Mouse (Mus musculus) limb, embryonic 13.5 days (tissue): ENCODE measurements around the gene Pou2f2. TPM values are rescaled to one million over a fixed set of nuclear protein-coding genes. Genes with fewer than 3 reads are reported as not detected.
A peak's percentile ranks its signal among the peaks of the same experiment; 100 is the strongest.

Experiments used
- ATAC-seq: fragments of 200-750 bp; cut with Nextera tagmentation; 2 replicates; pipeline ENCODE4 v1.8.0; 2017; ENCODE audit warnings: low read depth, moderate number of reproducible peaks, moderate TSS enrichment; ENCODE audit not compliant: low FRiP score
- H3K27ac ChIP-seq: fragments of 300-500 bp; sonication (generic); 2 replicates; pipeline ENCODE4 v1.5.1; 2015; ENCODE audit warnings: inconsistent platforms, mild to moderate bottlenecking, moderate library complexity
- H3K27me3 ChIP-seq: fragments of 300-500 bp; sonication (generic); 2 replicates; pipeline ENCODE4 v1.6.1; 2015; ENCODE audit warnings: mild to moderate bottlenecking, inconsistent platforms
- H3K36me3 ChIP-seq: fragments of 300-500 bp; sonication (generic); 2 replicates; pipeline ENCODE4 v1.6.1; 2015; ENCODE audit warnings: inconsistent platforms, mild to moderate bottlenecking, moderate library complexity
- H3K4me1 ChIP-seq: fragments of 300-500 bp; sonication (generic); 2 replicates; pipeline ENCODE4 v1.6.1; 2015; ENCODE audit warnings: inconsistent platforms
- H3K4me2 ChIP-seq: fragments of 300-500 bp; sonication (generic); replicated peaks from 2 replicates; pipeline ENCODE4 v1.6.1; 2015; ENCODE audit warnings: inconsistent platforms, mild to moderate bottlenecking, moderate library complexity
- H3K4me3 ChIP-seq: fragments of 300-500 bp; sonication (generic); 2 replicates; pipeline ENCODE4 v1.5.1; 2015; ENCODE audit warnings: moderate library complexity, mild to moderate bottlenecking, inconsistent platforms
- H3K9ac ChIP-seq: fragments of 300-500 bp; sonication (generic); 2 replicates; pipeline ENCODE4 v1.6.1; 2015; ENCODE audit warnings: mild to moderate bottlenecking, inconsistent platforms
- H3K9me3 ChIP-seq: fragments of 300-500 bp; sonication (generic); 2 replicates; pipeline ENCODE4 v1.6.1; 2016; ENCODE audit warnings: inconsistent platforms
- WGBS: fragments of 180-500 bp; shearing (Covaris S2); methylation state at CpG from one replicate; pipeline ENCODE4 v1.1.7; 2015; 5-methylcytosine and 5-hydroxymethylcytosine counted together
- polyA plus RNA-seq: library from polyadenylated mRNA; unstranded; fragments of >200 nt; fragmentation: Nextera tagmentation; extraction: Ambion mirVana; gene quantifications from 2 replicates; pipeline ENCODE4 v1.2.1, GENCODE M21; 2015

Pou2f2 gene
- polyA plus RNA-seq = 2.0 and 2.2 TPM in 2 replicates

DNA sequence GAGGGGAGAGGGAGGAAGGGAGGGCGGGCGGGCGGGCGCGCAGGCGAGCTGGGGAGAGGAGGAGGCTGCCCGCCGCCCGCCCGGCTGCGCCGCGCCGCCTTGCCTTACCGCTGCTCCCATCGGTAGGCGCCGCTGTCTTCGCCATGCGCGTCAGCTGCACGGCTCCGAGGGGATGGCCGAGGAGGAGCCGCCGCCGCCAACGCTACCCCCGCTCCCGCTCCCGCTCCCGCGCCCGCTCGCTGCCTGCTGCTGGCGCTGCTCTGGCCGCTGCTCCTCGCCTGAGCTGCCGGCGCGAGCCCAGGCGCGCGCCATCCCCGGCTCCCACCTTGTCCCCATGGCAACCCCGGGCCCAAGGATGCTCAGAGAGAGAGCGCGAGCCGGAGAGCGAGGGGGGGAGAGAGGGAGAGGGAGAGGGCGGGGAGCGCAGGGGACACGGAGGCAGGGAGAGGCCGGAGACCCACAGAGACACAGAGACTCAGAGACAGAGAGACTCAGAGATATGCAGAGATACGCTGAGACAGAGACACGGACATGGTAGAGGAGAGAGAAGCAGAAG, at the start of gene Pou2f2:
Pou2f2 (minus strand) TSS at position 121 of the 556 bp plus-strand sequence.
- H3K4me3 ChIP-seq = peak within 1 kb of the TSS; percentile 58
- peak within 1 kb of the TSS; percentile 65 for H3K9ac ChIP-seq
- H3K36me3 ChIP-seq = no peaks in the 10 kb centered on the region
- peaks cover 96% of the 10 kb centered on the region for H3K27me3 ChIP-seq
- peaks cover 31% of the 10 kb centered on the region for H3K4me1 ChIP-seq
- H3K9me3 ChIP-seq = no peaks in the 10 kb centered on the region
- WGBS = 1% methylated on average over 38 of the region's 56 CpGs
- H3K4me2 ChIP-seq = peak within 1 kb of the TSS; percentile 85
- H3K27ac ChIP-seq = no peak within 1 kb of the TSS
- ATAC-seq = peak; percentile 91

DNA sequence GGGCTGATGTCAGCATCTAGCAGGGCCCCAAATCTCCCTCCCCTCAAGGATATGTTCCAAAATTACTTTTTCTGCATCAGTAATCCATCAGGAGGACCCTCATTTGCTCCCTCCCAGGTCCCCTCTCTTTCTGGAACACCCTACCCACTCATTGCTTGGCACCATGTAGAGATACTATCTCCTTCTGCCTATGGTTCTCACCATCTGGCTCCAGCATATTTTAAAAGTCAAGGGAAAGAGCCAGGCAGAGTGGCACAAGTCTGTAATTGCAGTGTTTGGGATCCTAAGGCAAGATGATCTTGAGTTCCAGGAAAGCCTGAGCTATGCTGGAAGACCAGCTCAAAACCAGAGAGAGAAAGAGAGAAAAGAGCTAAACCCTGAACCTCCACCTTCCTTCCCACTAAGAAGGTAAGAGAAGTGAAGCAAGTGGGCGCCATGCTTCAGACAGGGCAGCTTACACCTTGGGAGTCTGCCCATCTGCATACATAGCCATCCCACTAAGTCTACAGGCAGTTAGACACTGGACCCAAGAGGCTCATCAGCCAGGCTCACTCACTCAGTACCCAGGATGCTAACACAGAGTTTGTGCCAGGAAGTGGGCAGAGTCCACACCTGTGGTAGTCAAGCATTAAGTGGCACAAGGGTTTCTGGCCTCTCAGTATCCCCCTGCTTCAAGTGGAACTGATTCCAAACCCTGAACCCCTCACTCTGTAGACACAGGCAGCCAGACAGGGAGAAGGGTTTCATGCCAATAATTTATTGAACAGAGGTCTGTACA, 48.2 kb upstream of the Pou2f2 start:
- H3K4me2 ChIP-seq = no peak overlapping the region
- no peaks in the 10 kb centered on the region for H3K9me3 ChIP-seq
- peaks cover 94% of the 10 kb centered on the region for H3K36me3 ChIP-seq
- no peak for ATAC-seq
- 100% methylated on average over 1 of the region's 1 CpGs for WGBS
- H3K4me1 ChIP-seq = peaks cover 1% of the 10 kb centered on the region
- H3K27ac ChIP-seq = no peak overlapping the region
- H3K27me3 ChIP-seq = no peaks in the 10 kb centered on the region
- no peak overlapping the region for H3K4me3 ChIP-seq
- H3K9ac ChIP-seq = no peak overlapping the region

DNA sequence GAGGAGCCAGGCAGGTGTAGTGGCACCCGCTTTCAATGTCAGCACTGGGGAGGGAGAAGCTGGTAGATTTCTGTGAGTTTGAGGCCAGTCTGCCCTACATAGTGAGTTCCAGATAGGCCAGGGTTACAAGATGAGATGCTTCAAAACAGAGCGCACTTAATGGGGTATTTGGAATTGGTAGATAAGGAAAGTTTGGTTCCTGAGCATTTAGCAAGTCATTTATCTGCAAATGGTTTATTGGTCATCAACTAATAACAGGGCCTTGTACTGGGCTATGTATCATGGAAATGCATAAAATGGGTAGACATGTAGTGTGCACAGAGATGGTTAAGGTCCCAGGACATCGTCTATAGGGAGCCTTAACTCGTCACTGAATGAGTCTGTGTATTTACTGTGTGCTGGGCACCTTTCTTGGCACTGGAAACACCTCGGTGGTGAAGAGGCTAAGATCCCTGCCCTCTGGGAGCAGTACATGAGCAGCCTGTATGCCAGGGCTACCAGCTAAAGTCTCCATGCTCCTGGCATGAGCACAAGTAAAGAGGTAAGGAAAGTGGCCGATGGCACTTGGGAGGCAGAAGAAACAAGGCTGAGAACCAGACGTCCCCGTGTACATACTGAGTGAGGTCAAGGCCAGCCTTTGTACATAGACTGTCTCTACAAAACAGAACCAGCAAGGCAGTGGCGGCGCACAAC, 42.9 kb upstream of the Pou2f2 start:
- H3K4me3 ChIP-seq = peak overlapping the region; percentile 76
- peak overlapping the region; percentile 85 for H3K9ac ChIP-seq
- peaks cover 41% of the 10 kb centered on the region for H3K36me3 ChIP-seq
- H3K27me3 ChIP-seq = no peaks in the 10 kb centered on the region
- peaks cover 31% of the 10 kb centered on the region for H3K4me1 ChIP-seq
- peak overlapping the region; percentile 94 for H3K4me2 ChIP-seq
- ATAC-seq = no peak
- 82% methylated on average over 10 of the region's 10 CpGs for WGBS
- H3K9me3 ChIP-seq = no peaks in the 10 kb centered on the region
- H3K27ac ChIP-seq = no peak overlapping the region

DNA sequence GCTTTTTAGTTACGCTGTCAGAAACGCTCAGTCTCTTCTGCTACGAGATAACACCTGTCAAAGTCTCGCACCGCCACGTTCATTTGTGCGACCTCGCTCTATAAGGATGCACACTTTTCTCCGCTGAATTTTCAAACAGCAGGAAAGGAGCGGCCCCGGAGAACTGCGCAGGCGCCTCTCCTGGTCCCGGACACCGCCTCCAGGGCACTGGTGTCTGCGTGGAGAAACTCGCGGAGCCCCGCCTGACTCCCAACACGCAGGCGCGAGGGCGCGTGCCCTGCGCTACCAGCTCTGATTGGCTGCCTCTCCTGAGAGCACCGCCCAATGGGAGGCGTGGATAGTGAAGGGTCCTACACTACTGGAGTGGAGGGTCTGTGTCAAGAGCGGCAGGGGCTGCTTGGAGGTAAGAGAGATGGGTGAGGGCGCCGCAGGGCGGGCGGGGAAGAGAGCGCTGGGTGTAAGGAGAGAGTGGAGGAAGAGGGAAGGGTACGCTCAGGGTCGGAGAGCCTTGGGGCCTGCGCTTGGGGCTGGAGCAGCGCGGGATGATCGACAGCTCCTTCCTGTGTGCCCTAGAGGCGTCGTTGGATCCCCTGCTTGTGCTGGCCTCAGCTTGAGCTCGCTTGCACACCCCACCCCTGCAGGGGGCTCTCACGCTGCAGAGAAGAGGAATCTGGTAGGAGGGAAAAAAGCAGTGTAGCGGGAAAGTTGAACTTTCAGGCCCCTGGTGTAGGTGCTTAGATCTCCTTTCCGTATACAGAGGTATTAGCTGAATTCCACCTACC, 41.8 kb upstream of the Pou2f2 start, which contains the start of gene Zfp526:
Zfp526 (plus strand) TSS at position 324 of the 782 bp plus-strand sequence.
- H3K4me2 ChIP-seq = peak within 1 kb of the TSS; percentile 94
- ATAC-seq = peak; percentile 95
- no peaks in the 10 kb centered on the region for H3K9me3 ChIP-seq
- H3K4me1 ChIP-seq = peaks cover 31% of the 10 kb centered on the region
- peak within 1 kb of the TSS; percentile 85 for H3K9ac ChIP-seq
- H3K4me3 ChIP-seq = peak within 1 kb of the TSS; percentile 76
- under 1% methylated on average over 41 of the region's 45 CpGs for WGBS
- peaks cover 30% of the 10 kb centered on the region for H3K36me3 ChIP-seq
- no peaks in the 10 kb centered on the region for H3K27me3 ChIP-seq
- H3K27ac ChIP-seq = peak within 1 kb of the TSS; percentile 92

DNA sequence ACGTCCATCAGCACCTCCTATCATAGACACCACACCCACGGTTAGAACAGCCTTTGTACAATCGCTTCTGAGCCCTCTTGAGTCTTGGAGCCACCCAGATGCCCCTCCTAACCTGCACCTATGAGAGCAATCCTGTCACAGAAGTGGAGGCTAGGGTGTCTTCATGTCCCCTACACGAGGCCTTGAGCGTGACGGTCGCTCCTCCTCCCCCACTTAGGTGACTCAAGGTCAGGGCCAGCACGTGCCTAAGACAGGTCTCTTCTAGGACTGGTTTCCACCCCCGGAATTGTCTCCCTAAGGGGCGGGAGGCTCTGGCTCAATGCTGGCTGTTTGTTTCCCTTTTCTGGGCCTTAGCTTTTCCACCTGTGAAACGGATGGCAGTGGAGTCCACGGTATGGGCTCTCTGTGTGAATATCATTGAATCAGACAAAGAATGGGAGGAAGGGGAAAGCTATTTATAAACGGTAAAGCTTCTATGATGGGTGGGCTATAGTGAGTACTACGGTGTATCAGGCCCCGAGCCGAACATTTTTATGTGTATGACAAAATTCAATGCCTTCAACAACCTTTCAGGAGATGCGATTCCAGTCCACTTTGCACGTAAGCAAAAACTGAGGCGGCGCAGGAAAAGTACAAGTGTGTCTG, 41.1 kb upstream of the Pou2f2 start, which contains the start of gene Dedd2:
Dedd2 (minus strand) TSS at position 159 of the 645 bp plus-strand sequence.
- Histone ChIP-seq H3K4me3 (peak within 1 kb of the TSS; percentile 76), H3K4me1 (peaks cover 31% of the 10 kb centered on the region), H3K36me3 (peaks cover 23% of the 10 kb centered on the region), H3K4me2 (peak within 1 kb of the TSS; percentile 94), H3K9me3 (no peaks in the 10 kb centered on the region), H3K27me3 (no peaks in the 10 kb centered on the region), H3K27ac (peak within 1 kb of the TSS; percentile 92), H3K9ac (peak within 1 kb of the TSS; percentile 85)
- ATAC-seq = no peak
- 6% methylated on average over 20 of the region's 20 CpGs for WGBS

DNA sequence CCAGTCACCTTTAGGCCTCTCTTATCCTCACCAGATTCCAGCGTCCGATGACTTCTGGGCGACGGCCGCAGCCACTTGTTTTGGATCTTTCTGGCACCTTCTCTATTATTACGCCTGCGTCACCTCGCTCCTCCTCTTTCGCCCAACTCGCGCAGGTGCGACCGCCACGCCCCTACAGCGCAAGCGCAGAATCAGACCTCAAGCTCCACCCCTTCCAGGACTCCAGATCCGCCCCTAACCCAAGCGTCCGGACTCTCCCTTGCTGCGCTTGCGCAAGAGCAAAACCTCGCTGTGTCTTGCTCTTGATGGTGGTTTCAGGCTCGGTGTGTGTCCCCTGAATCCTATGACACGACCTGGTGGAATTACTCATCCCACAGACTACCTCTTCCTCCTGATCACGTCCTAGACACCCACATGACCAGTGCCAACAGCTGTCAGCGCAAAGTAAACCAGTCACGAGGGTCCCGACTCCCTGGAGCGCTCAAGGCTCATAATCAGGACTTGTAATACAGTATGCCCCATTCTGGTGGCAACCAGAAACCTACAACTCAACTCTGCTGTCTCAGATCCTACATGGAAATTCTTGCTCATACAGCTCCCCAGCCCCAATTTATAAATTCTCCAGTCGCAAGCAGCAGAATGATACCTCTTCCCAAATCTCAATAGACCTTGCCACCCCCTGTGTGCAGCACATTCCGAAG, 40.4 kb upstream of the Pou2f2 start:
- peak; percentile 71 for ATAC-seq

DNA sequence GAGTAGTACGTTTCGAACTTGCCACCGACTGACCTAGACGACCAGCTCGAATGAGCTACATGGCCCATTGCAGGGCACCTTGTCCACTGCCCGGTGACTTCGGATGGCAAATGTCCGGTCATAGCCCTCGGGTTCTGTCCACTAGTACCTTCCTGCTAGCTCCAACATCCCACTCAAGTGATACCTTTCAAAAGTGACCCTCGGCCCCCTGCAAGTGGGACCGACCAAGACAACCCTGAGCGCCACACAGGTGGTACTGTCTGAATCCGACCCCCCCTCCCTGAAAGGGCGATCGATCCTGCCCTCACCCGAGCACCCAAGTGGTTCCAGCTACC, 39.9 kb upstream of the Pou2f2 start:
- Histone ChIP-seq H3K4me3 (peak overlapping the region; percentile 76), H3K9me3 (no peaks in the 10 kb centered on the region), H3K27me3 (no peaks in the 10 kb centered on the region), H3K4me2 (peak overlapping the region; percentile 94), H3K4me1 (peaks cover 31% of the 10 kb centered on the region), H3K9ac (peak overlapping the region; percentile 75), H3K36me3 (peaks cover 19% of the 10 kb centered on the region), H3K27ac (peak overlapping the region; percentile 75)
- ATAC-seq = no peak; the same call in 1 of the 2 replicates
- under 1% methylated on average over 16 of the region's 16 CpGs for WGBS

More for the DNA sequence above, 40.4 kb upstream of the Pou2f2 start:
- Histone ChIP-seq H3K4me3 (peak overlapping the region; percentile 76), H3K4me1 (peaks cover 31% of the 10 kb centered on the region), H3K36me3 (peaks cover 21% of the 10 kb centered on the region), H3K4me2 (peak overlapping the region; percentile 94), H3K27me3 (no peaks in the 10 kb centered on the region), H3K9ac (peak overlapping the region; percentile 75), H3K9me3 (no peaks in the 10 kb centered on the region), H3K27ac (peak overlapping the region; percentile 76)
- 3% methylated on average over 31 of the region's 31 CpGs for WGBS

DNA sequence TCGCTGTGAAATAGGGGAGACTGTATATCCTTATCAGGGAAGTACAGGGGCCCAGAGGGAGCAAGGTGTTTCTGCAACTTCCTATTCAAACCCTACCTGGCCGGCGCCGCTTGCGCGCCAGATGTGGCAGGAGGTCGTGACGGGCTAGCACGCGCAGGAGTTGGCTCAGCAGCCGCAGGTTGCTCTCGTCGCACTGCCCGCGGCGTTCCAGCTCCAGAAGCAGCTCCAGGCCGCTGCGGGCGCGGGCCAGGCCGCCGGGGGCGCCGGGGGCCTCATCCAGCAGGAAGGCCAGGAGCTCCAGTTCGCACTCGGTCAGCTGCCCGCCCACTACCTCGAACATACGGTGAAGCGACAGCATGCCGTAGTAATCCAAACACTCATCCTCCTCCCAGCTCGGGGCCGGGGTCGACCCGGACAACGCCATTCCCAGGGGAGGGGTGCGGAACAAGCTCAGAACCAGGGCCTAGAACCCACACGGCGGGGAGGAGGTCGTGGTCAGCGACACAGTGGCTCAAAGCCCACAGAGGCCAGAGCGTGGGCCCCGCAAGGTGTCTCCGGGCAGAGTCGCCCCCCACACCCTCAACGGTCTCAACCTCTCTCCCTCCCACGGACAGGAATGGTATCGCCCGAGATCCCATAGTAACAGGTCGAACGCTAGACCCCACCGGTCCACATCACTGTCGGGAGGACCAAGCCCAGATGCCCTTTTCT, 39.3 kb upstream of the Pou2f2 start:
- peak overlapping the region; percentile 75 for H3K9ac ChIP-seq
- peaks cover 31% of the 10 kb centered on the region for H3K4me1 ChIP-seq
- H3K27ac ChIP-seq = peak overlapping the region; percentile 75
- H3K27me3 ChIP-seq = no peaks in the 10 kb centered on the region
- peak overlapping the region; percentile 94 for H3K4me2 ChIP-seq
- WGBS = under 1% methylated on average over 53 of the region's 53 CpGs
- peaks cover 19% of the 10 kb centered on the region for H3K36me3 ChIP-seq
- peak overlapping the region; percentile 76 for H3K4me3 ChIP-seq
- H3K9me3 ChIP-seq = no peaks in the 10 kb centered on the region
- ATAC-seq = peak; percentile 3; the same call in 1 of the 2 replicates

DNA sequence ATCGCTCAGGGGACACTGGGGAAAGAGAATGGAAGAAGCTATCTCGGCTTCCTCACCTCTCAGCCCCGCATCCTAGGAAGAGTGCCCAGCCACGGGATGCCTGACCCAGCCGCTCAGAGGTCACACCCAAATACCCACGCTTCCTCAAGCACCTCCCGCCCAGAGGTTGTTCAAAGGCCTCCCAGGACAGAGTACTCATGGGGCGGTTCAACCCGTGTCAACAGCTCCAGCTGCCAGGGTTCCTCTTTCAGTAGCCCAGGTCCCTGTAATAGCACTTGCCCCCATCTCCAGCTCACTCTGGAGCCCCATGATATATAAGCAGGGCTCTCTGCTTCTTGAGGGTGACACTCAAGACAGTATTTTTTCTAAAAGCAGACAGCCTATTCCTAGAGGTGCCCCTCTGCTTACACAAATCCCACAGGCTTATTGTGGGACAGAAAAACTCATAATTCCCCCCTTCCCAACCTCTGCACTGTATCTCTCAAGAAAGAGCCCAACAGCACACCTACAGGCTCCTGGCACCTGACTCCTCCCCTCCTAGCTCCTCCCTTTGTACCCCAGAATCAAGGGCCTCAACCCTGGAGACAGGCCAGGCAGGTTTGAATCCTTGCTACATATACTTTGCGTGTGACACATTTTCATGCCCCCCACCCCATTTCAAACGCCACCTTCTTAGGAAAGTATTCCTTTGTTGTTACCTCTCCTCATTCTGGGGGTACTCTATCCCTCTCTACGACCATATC, 38.3 kb upstream of the Pou2f2 start:
- Histone ChIP-seq H3K4me2 (peak overlapping the region; percentile 94), H3K36me3 (peaks cover 15% of the 10 kb centered on the region), H3K27ac (no peak overlapping the region), H3K27me3 (no peaks in the 10 kb centered on the region), H3K9me3 (no peaks in the 10 kb centered on the region), H3K4me3 (peak overlapping the region; percentile 76), H3K9ac (peak overlapping the region; percentile 75), H3K4me1 (peaks cover 31% of the 10 kb centered on the region)
- WGBS = 67% methylated on average over 12 of the region's 12 CpGs
- ATAC-seq = no peak

DNA sequence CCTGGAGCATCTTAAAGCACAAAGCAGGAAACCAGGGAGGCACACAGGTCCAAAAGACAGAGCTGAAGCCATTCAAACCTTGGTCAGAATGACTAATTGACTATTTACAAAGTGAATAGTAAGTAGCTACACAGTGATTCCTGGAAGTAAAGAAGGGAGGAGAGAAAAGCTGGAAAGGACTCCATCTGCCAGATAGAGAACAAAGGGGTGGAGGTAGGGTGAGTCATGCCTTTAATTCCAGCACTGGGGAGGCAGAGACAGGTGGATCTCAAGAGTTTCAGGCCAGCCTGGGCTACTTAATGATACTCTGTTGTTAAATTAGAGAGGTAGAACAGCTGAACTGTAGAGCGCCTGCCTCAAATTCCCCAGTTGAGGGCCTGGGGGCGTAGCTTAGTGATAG, 34.6 kb upstream of the Pou2f2 start:
- no peak for ATAC-seq
- no peaks in the 10 kb centered on the region for H3K9me3 ChIP-seq
- no peaks in the 10 kb centered on the region for H3K27me3 ChIP-seq
- no peak overlapping the region for H3K9ac ChIP-seq
- no peak overlapping the region for H3K4me2 ChIP-seq
- 82% methylated on average over 2 of the region's 2 CpGs for WGBS
- H3K4me1 ChIP-seq = peaks cover 10% of the 10 kb centered on the region
- H3K27ac ChIP-seq = no peak overlapping the region
- H3K4me3 ChIP-seq = no peak overlapping the region
- peaks cover 44% of the 10 kb centered on the region for H3K36me3 ChIP-seq
